Mouse (Mus musculus) limb, embryonic 15.5 days (tissue): ENCODE measurements around the gene Tmem11. TPM values are rescaled to one million over a fixed set of nuclear protein-coding genes. Genes with fewer than 3 reads are reported as not detected.

Source experiments
- ATAC-seq: fragments of 200-750 bp; cut with Nextera tagmentation; 2 replicates; pipeline ENCODE4 v1.8.0; 2017; ENCODE audit warnings: low read depth, moderate TSS enrichment; ENCODE audit not compliant: insufficient number of reproducible peaks, low FRiP score, low TSS enrichment
- H3K27ac ChIP-seq: fragments of 300-500 bp; sonication (generic); 2 replicates; pipeline ENCODE4 v1.5.1; 2015; ENCODE audit warnings: moderate library complexity, mild to moderate bottlenecking, inconsistent platforms
- H3K27me3 ChIP-seq: fragments of 300-500 bp; sonication (generic); 2 replicates; pipeline ENCODE4 v1.6.1; 2015; ENCODE audit warnings: inconsistent platforms
- H3K36me3 ChIP-seq: fragments of 300-500 bp; sonication (generic); 2 replicates; pipeline ENCODE4 v1.6.1; 2015; ENCODE audit warnings: inconsistent platforms
- H3K4me1 ChIP-seq: fragments of 300-500 bp; sonication (generic); 2 replicates; pipeline ENCODE4 v1.6.1; 2015; ENCODE audit warnings: inconsistent platforms
- H3K4me2 ChIP-seq: fragments of 300-500 bp; sonication (generic); 2 replicates; pipeline ENCODE4 v1.6.1; 2015; ENCODE audit warnings: mild to moderate bottlenecking, inconsistent platforms
- H3K4me3 ChIP-seq: fragments of 300-500 bp; sonication (generic); 2 replicates; pipeline ENCODE4 v1.5.1; 2015; ENCODE audit warnings: mild to moderate bottlenecking, inconsistent platforms
- H3K9ac ChIP-seq: fragments of 300-500 bp; sonication (generic); 2 replicates; pipeline ENCODE4 v1.6.1; 2015; ENCODE audit warnings: inconsistent platforms
- H3K9me3 ChIP-seq: fragments of 300-500 bp; sonication (generic); 2 replicates; pipeline ENCODE4 v1.6.1; 2016; ENCODE audit warnings: inconsistent platforms
- WGBS: fragments of 180-500 bp; shearing (Covaris S2); methylation state at CpG from one replicate; pipeline ENCODE4 v1.1.7; 2015; 5-methylcytosine and 5-hydroxymethylcytosine counted together
- polyA plus RNA-seq: library from polyadenylated mRNA; unstranded; fragments of >200 nt; fragmentation: Nextera tagmentation; extraction: Ambion mirVana; gene quantifications from 2 replicates; pipeline ENCODE4 v1.2.1, GENCODE M21; 2015

Tmem11 gene
- polyA plus RNA-seq, 1 experiment from 2014 or later: 61.5 TPM

DNA sequence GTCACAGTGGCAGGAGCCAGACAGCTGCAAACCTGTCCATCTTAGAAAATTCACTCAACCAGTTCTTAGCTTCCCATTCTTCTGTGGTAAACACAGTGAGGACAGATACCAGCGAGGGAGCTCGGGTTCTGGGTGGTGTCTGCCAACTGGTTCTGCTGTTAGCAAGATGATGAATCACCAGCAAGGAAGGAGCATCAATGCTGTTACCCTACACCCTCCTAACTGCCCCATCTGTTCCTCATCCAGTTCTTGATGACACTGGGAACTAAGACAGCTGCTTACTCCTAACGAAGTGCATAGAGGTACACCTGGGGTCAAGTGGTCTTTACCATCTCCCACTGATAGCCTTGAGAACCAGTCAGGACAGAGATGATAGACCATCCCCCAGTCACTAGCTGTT, 22.5 kb downstream of the Tmem11 start:
- ATAC-seq: no peak
- H3K27me3 ChIP-seq: no peaks in the 10 kb centered on the region
- 47% methylated on average over 3 of the region's 3 CpGs for WGBS
- H3K36me3 ChIP-seq: peaks cover 85% of the 10 kb centered on the region
- H3K4me1 ChIP-seq: no peaks in the 10 kb centered on the region; the same call in 1 of the 2 replicates
- no peak overlapping the region for H3K4me2 ChIP-seq
- H3K9me3 ChIP-seq: no peaks in the 10 kb centered on the region
- H3K27ac ChIP-seq: no peak overlapping the region; the same call in 1 of the 2 replicates
- no peak overlapping the region for H3K9ac ChIP-seq
- no peak overlapping the region for H3K4me3 ChIP-seq

DNA sequence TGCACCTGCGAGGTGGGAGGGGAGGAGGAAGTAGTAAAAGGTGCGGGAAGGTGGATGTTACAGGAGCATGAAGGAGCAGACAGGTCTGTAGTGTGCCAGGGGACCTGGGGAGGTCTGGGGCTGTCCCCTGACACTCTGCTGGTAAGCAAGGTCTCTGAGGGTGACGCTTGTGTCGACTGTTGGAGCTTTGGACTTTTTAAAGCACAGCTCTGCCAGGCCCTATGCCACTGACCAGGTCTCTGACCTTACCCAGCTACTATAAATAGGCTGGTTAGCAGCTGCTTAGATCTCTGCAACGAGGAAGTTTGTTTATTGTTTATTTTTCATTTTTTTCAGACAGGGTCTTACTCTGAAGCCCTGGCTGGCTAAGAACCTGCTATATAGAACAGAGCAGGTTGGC, 33.7 kb downstream of the Tmem11 start:
- H3K4me3 ChIP-seq: no peak overlapping the region
- no peaks in the 10 kb centered on the region for H3K4me1 ChIP-seq
- no peak overlapping the region for H3K9ac ChIP-seq
- no peak for ATAC-seq
- 83% methylated on average over 5 of the region's 5 CpGs for WGBS
- H3K27ac ChIP-seq: no peak overlapping the region
- H3K9me3 ChIP-seq: no peaks in the 10 kb centered on the region
- no peaks in the 10 kb centered on the region for H3K27me3 ChIP-seq
- H3K4me2 ChIP-seq: no peak overlapping the region
- H3K36me3 ChIP-seq: peaks cover 39% of the 10 kb centered on the region

DNA sequence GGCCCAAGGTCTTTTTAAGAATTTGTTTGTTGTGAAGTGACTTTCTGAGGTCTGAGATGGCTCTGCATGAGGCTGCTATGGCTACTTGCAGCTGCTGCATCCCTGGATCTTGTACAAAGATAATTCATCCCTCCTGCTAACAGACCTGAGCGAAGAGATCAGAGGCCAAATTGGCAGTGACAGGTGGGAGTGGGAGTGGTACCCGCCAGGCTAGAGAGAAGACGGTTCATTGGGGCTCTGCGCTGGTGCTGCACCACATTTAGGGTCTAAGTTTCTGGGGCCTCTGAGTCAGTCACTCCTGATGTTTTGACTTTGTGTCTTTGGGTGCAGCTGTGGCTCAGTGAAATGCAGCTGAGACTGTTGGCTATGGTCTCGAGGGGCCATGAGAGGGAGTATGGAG, 35.7 kb downstream of the Tmem11 start:
- Histone ChIP-seq H3K4me1 (no peaks in the 10 kb centered on the region), H3K27ac (no peak overlapping the region), H3K4me3 (no peak overlapping the region), H3K4me2 (no peak overlapping the region), H3K36me3 (peaks cover 29% of the 10 kb centered on the region), H3K9me3 (no peaks in the 10 kb centered on the region), H3K27me3 (no peaks in the 10 kb centered on the region), H3K9ac (no peak overlapping the region)
- WGBS: 80% methylated on average over 5 of the region's 5 CpGs
- no peak for ATAC-seq

DNA sequence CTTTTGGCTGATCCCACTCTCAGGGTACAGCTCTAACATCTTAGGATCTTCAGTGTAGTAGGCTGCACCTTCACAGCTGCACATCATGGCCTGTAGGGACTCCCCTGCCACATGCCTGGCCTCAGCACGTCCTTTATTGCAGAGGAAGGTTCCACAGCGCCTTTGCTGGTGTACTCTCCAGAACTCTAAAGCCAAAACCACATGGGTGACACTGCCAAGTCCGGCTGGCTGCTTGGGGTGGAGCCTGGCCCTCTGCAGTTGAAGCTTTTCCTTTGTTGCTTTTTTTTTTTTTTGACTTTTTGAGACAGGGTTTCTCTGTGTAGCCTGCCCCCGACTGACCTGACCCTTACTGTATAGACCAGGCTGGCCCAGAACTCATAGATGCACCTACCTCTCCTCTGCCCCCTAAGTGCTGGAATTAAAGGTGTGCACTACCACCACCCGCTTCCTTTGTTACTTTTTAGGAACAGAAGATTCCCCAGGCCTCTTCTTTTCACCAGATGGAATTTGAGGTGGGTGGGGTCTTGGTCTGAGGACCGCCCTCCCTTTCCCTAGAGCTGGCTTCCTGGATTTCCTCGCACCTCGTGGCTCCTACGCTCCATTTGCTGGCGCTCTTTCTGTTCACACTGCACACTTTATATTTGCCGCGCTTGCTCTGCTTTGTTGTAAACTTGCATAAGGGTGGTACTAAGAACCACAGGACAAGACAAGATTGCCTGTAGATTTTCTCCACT, 37.4 kb downstream of the Tmem11 start:
- Histone ChIP-seq H3K36me3 (peaks cover 27% of the 10 kb centered on the region), H3K27ac (no peak overlapping the region), H3K4me3 (no peak overlapping the region), H3K4me1 (no peaks in the 10 kb centered on the region), H3K27me3 (no peaks in the 10 kb centered on the region), H3K4me2 (no peak overlapping the region), H3K9ac (no peak overlapping the region), H3K9me3 (no peaks in the 10 kb centered on the region)
- ATAC-seq: no peak
- WGBS: 72% methylated on average over 12 of the region's 12 CpGs

DNA sequence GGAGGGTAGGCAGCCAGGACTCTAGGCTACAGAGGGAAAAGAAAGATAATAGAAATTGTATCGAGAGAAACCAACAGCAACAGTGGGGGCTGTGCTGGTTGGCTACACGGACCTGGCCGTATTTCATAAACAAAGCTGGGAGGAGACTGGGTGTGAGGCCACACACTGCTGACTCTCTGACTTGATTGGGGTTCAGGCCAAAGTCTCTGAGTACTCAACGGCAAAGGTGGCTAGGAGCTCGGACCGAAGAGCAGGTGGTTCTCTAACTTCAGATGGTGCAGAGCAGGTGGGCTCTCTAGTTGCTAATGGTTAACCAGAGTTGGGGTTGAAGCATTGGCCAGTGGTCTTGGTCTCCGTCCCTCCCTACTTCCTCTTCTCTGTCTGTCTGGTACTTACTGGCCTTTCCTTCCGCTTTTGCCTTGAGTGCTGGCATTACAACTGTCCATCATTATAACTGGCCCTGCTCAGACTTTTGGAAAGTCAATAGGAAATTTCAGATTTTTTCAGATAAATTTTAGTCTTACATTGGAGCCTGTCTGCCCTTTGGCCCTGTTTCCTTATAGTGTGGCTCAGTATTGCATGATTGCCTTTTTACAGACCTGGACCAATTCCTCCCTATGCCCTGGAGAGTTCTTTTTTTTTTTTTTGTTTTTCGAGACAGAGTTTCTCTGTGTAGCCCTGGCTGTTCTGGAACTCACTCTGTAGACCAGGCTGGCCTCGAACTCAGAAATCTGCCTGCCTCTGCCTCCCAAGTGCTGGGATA, 41.2 kb downstream of the Tmem11 start:
- H3K36me3 ChIP-seq: peaks cover 9% of the 10 kb centered on the region; the same call in 1 of the 2 replicates
- H3K4me1 ChIP-seq: no peaks in the 10 kb centered on the region
- no peak overlapping the region for H3K4me3 ChIP-seq
- no peak for ATAC-seq
- no peak overlapping the region for H3K4me2 ChIP-seq
- no peak overlapping the region for H3K9ac ChIP-seq
- H3K9me3 ChIP-seq: no peaks in the 10 kb centered on the region
- 85% methylated on average over 10 of the region's 10 CpGs for WGBS
- H3K27me3 ChIP-seq: no peaks in the 10 kb centered on the region
- H3K27ac ChIP-seq: no peak overlapping the region

DNA sequence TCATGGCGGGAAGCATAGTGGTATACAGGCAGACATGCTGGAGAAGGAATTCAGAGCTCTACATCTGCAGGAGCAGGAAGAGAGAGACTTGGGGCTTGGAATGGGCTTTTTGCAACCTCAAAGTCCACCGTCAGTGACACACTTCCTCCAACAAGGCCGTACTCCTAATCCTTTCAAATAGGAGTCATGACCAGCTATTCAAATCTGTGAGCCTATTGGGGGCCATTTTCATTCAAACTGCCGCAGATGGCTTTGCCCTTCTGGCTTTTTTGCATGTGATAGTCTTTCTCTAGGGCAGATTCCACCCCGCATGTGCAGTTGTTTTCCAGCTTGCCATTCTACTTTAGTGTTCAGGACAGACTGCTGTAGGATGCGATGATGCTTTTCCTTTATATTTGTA, 42.2 kb downstream of the Tmem11 start:
- Histone ChIP-seq H3K27ac (no peak overlapping the region), H3K9ac (no peak overlapping the region), H3K4me3 (no peak overlapping the region), H3K4me2 (no peak overlapping the region), H3K27me3 (no peaks in the 10 kb centered on the region), H3K9me3 (no peaks in the 10 kb centered on the region), H3K36me3 (peaks cover 9% of the 10 kb centered on the region; the same call in 1 of the 2 replicates), H3K4me1 (no peaks in the 10 kb centered on the region)
- 92% methylated on average over 6 of the region's 6 CpGs for WGBS
- ATAC-seq: no peak

DNA sequence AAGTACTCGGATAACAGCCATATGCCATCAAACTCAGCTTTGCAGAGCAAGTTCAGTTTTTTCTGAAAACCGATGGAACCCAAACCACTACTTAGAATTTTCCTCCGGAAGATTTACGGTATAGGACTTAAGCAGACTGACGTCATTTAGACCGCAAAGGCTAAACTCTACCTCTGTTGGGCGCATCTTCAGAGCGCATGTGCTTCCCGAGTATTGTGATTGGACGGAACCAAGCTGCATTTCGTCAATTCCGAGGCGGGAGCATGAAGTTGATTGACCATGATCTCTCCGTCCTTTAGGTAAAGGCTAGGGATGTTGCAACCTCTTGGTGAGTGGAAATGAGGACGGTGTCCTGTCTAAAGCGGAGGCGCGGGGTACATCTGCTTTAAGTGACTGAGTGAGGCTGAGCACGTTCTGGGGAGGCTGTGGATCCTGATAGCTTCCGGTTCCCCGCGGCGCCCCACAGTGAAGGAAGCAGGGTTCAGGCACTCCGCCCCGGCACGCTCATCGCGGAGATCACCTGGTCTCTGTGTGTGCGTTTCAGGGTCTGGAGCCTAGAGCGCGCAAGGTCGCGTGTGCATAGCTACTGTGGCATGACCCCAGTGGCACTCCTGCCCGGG, 48.5 kb downstream of the Tmem11 start, which contains the start of gene Dhrs7b:
TSS of gene Dhrs7b (plus strand) at position 199 of the 620 bp plus-strand sequence.
- WGBS: under 1% methylated on average over 34 of the region's 34 CpGs
- peaks cover 4% of the 10 kb centered on the region for H3K4me1 ChIP-seq
- no peaks in the 10 kb centered on the region for H3K36me3 ChIP-seq
- H3K27me3 ChIP-seq: no peaks in the 10 kb centered on the region
- H3K4me3 ChIP-seq: peak within 1 kb of the TSS; percentile 63
- peak; percentile 92 for ATAC-seq
- H3K9ac ChIP-seq: peak within 1 kb of the TSS; percentile 67
- no peaks in the 10 kb centered on the region for H3K9me3 ChIP-seq
- H3K4me2 ChIP-seq: peak within 1 kb of the TSS; percentile 72
- peak within 1 kb of the TSS; percentile 80 for H3K27ac ChIP-seq

DNA sequence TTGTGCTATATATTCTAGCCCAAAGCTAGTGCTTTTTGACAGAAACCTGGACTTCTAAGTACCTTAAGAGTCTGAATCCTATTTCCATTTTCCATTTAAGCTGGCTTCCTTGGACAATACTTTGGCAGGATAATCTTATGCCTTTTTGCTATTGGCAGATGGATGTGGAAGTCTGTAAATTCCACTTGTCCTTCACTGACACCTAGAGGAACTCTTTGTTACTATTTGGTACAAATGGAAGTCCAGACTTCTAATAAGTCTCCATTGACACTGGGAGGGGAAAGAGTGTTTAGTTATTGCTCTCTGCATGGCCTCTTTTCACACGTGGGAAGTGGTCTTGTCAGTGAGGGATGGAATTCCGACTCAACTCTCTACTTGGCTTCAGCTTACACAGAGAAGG, 50.2 kb downstream of the Tmem11 start:
- peaks cover 4% of the 10 kb centered on the region for H3K4me1 ChIP-seq
- 27% methylated on average over 2 of the region's 2 CpGs for WGBS

DNA sequence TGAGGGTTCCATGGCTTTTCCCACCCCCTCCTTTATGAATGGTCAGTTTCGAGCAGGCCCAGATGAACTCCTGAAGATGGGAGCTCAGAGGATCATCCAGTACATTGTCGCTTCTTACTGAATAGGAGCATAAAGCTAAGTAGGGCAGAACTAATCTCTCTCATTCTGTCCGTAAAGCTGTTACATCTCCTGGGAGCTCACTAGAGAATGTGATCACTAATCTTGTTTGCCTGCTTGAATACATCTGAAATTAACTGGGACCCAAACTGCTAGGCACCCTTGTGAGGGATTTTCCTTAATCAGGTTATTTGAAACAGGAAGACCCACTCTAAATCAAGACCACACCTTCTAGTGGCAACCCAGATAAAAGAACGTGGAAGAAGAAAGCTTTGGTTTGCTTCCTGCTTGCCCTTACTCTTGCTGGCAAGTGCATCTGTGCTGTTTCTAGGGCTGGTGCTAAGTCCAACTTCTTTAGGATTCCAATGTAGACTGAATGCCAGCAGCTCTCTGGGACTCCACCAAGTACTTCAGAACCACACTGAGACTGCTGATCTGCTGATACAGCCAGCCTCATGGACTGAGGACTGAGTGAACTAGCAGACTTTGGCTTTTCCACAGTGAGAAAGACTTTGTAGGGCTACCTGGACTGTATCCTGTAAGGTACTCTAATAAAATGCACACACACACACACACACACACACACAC, 51.7 kb downstream of the Tmem11 start:
- no peak for ATAC-seq
- Histone ChIP-seq H3K27me3 (no peaks in the 10 kb centered on the region), H3K9ac (no peak overlapping the region), H3K27ac (no peak overlapping the region), H3K4me1 (peaks cover 4% of the 10 kb centered on the region), H3K36me3 (no peaks in the 10 kb centered on the region), H3K4me3 (no peak overlapping the region), H3K9me3 (no peaks in the 10 kb centered on the region), H3K4me2 (no peak overlapping the region)
- 60% methylated on average over 4 of the region's 4 CpGs for WGBS

More for the DNA sequence above, 50.2 kb downstream of the Tmem11 start:
- Histone ChIP-seq H3K9ac (no peak overlapping the region), H3K27me3 (no peaks in the 10 kb centered on the region), H3K4me2 (no peak overlapping the region), H3K36me3 (no peaks in the 10 kb centered on the region), H3K4me3 (no peak overlapping the region), H3K9me3 (no peaks in the 10 kb centered on the region), H3K27ac (no peak overlapping the region)
- no peak for ATAC-seq

DNA sequence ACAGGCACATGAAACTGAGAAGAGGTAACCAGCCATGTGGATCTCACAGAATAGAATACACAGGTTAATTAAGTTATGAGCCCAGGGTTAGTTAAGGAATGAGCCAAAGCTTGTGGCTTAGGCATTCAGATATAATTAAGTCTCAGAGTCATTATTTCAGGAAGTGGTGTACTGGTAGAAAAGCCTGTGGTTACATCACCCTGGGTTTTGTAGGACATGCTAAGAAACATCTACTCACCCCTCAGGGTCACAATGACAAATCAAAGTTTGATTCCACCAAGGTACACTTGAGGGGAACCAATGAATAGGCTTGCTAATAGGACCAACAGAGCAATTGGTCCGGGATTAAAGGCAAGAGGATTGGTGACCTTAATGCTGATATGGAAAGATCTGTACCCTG, 52.4 kb downstream of the Tmem11 start:
- no peak overlapping the region for H3K27ac ChIP-seq
- no peak for ATAC-seq
- no peaks in the 10 kb centered on the region for H3K36me3 ChIP-seq
- H3K27me3 ChIP-seq: no peaks in the 10 kb centered on the region
- H3K4me2 ChIP-seq: no peak overlapping the region
- H3K4me3 ChIP-seq: no peak overlapping the region
- H3K9ac ChIP-seq: no peak overlapping the region
- H3K9me3 ChIP-seq: no peaks in the 10 kb centered on the region
- H3K4me1 ChIP-seq: peaks cover 4% of the 10 kb centered on the region
- 60% methylated on average over 1 of the region's 1 CpGs for WGBS

DNA sequence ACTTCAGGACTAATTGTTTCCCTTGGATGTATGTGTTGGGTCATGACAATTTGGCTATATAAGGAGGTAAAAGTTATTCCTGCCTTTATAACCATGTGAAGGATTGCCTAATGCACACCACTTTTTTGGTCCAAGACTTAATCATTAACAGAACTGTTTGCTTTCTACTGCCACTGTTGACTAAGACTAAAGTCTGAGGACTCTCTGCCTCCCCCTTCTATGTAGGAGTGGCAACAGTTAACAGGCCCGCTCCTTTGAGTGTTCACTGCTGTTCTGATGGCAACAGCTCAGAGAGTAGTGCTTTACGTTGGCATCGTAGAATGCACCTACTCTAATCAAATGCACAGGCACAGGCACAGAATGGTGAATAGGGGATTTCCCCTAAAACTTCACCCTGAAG, 53.9 kb downstream of the Tmem11 start:
- no peaks in the 10 kb centered on the region for H3K27me3 ChIP-seq
- 80% methylated on average over 3 of the region's 3 CpGs for WGBS
- H3K4me2 ChIP-seq: no peak overlapping the region
- H3K4me1 ChIP-seq: no peaks in the 10 kb centered on the region; the same call in 1 of the 2 replicates
- no peak for ATAC-seq
- no peak overlapping the region for H3K9ac ChIP-seq
- no peaks in the 10 kb centered on the region for H3K36me3 ChIP-seq
- H3K9me3 ChIP-seq: no peaks in the 10 kb centered on the region
- H3K27ac ChIP-seq: no peak overlapping the region
- H3K4me3 ChIP-seq: no peak overlapping the region
